Mouse (Mus musculus) left cerebral cortex, postnatal 10 days (tissue): ENCODE results near the gene Hax1. TPM values are rescaled to one million over a fixed set of nuclear protein-coding genes. Genes with fewer than 3 reads are reported as not detected.

Source experiments
- DNase-seq, 2 experiments: peaks; one replicate each; pipeline ENCODE4 v3.0.0; 2021 to 2022; ENCODE audit warnings: low spot score in 2 of 2, mixed read lengths in 1 of 2; ENCODE audit errors: extremely low spot score in 1 of 2
- intact Hi-C: fragments of 180-260 bp; cut with DNase I; formaldehyde crosslinking; loops from one replicate; pipeline ENCODE4 v1.15.1; 2025
- total RNA-seq, 2 experiments: library from RNA; stranded (reverse); gene quantifications; 2 replicates each; pipeline ENCODE4 v1.2.3; 2021

Gene Hax1
- 10 to 100 TPM; 53.4 to 60.2 TPM for total RNA-seq

- peak; percentile 94 to 95 for DNase-seq
- intact Hi-C loops = loop anchor here (5.0 kb wide), 1 partner anchor 36 kb away; the partner anchor contains the start of gene Atp8b2
These were observed at the start of gene Hax1 for GRCm38 (mm10) chr3:89998612-89999054. TSS of gene Hax1 (minus strand) at chr3:89998780.

- no peak for DNase-seq
- intact Hi-C loops = no loop called here
These were observed 37.7 kb upstream of the Hax1 start for GRCm38 (mm10) chr3:90036263-90036662.

- intact Hi-C loops = no loop called here
- no peak for DNase-seq
These were observed 36.1 kb upstream of the Hax1 start for GRCm38 (mm10) chr3:90034653-90035052.

- intact Hi-C loops = no loop called here
- DNase-seq = no peak
These were observed 18.0 kb upstream of the Hax1 start for GRCm38 (mm10) chr3:90016626-90017025.

GRCm38 (mm10) chr3:90010291-90010690, 11.7 kb upstream of the Hax1 start:
- intact Hi-C loops = no loop called here

GRCm38 (mm10) chr3:90004091-90004796, 5.7 kb upstream of the Hax1 start:
- intact Hi-C loops = no loop called here
- DNase-seq = no peak

More at GRCm38 (mm10) chr3:90010291-90010690, 11.7 kb upstream of the Hax1 start:
- DNase-seq = no peak

GRCm38 (mm10) chr3:89999830-90000229, 1.2 kb upstream of the Hax1 start:
- no peak for DNase-seq
- intact Hi-C loops = loop anchor here (5.0 kb wide), 1 partner anchor 38 kb away; the partner anchor contains the start of gene Atp8b2

GRCm38 (mm10) chr3:89999090-89999489, 510 bp upstream of the Hax1 start:
- no peak for DNase-seq
- intact Hi-C loops = loop anchor here (5.0 kb wide), 1 partner anchor 37 kb away; the partner anchor contains the start of gene Atp8b2

GRCm38 (mm10) chr3:89997791-89998495, 637 bp downstream of the Hax1 start:
- peak; percentile 23 to 43 for DNase-seq
- intact Hi-C loops = loop anchor here (5.0 kb wide), 1 partner anchor 36 kb away; the partner anchor contains the start of gene Atp8b2

GRCm38 (mm10) chr3:89994807-89995515, 3.6 kb downstream of the Hax1 start:
- intact Hi-C loops = loop anchor here (5.0 kb wide), 1 partner anchor 33 kb away; the partner anchor contains the start of gene Atp8b2
- no peak for DNase-seq

GRCm38 (mm10) chr3:89987822-89988221, 10.8 kb downstream of the Hax1 start:
- intact Hi-C loops = no loop called here

GRCm38 (mm10) chr3:89987211-89987610, 11.4 kb downstream of the Hax1 start:
- intact Hi-C loops = no loop called here
- DNase-seq = no peak

More at GRCm38 (mm10) chr3:89987822-89988221, 10.8 kb downstream of the Hax1 start:
- DNase-seq = no peak

- intact Hi-C loops = no loop called here
- DNase-seq = no peak
These were observed 16.2 kb downstream of the Hax1 start for GRCm38 (mm10) chr3:89982426-89982825.

- DNase-seq = no peak
- intact Hi-C loops = no loop called here
These were observed 21.7 kb downstream of the Hax1 start for GRCm38 (mm10) chr3:89976859-89977258.

GRCm38 (mm10) chr3:89968509-89968908, 30.1 kb downstream of the Hax1 start:
- DNase-seq = no peak
- intact Hi-C loops = no loop called here

- intact Hi-C loops = no loop called here
- no peak for DNase-seq
These were observed 31.6 kb downstream of the Hax1 start for GRCm38 (mm10) chr3:89966946-89967345.

GRCm38 (mm10) chr3:89965972-89966371, 32.6 kb downstream of the Hax1 start:
- intact Hi-C loops = no loop called here
- DNase-seq = no peak

- intact Hi-C loops = no loop called here
- no peak for DNase-seq
These were observed 33.0 kb downstream of the Hax1 start for GRCm38 (mm10) chr3:89965557-89965956.
